Mouse (Mus musculus) T-cell, adult 66 days (primary cell): ENCODE data around the gene Nos1. TPM values are rescaled to one million over a fixed set of nuclear protein-coding genes. Genes with fewer than 3 reads are reported as not detected.

ENCODE experiments used
- total RNA-seq, 2 experiments: library from RNA; stranded (reverse); gene quantifications; 3 replicates in 1 of 2; 4 replicates in 1 of 2; pipeline ENCODE4 v1.2.4; 2023

Gene Nos1
- total RNA-seq = under 1 TPM in 1 of 2 experiments, not detected in 1; 0.30 TPM

DNA sequence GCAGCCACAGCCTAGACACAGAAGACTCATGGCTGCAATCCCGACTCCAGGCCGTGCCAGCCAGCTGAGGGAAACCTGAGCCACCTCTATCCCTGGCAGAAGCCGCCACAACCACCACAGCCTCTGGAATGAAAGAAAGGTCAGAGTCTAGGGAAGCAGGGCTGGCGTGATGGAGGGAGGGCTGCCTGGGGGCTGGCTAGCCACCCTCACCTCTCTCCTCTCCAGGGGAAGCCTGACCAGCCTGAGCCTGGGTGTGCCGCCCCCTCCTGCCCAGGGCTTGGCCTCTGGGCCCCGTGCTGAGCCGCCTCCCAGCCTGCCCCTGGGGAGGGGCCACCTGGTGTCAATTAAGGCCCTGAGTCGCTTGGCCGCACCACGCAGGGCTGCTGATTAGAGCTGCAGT is at the start of gene Nos1:
Gene Nos1, plus strand, starts transcription at position 352 of the 400 bp plus-strand sequence.

GRCm38 (mm10) chr5:117976657-117977500 is 196.0 kb downstream of the Nos1 start, which contains the start of gene Fbxo21:
Fbxo21 (plus strand) TSS chr5:117976730.

Other genes with a start within 250 kb of the Nos1 start
- gene Fbxo21, start 195.7 kb downstream of the Nos1 start, total RNA-seq = 10 to 100 TPM; 31.1 to 36.2 TPM
- gene Tesc, start 246.7 kb downstream of the Nos1 start, total RNA-seq = 10 to 100 TPM; 32.9 to 35.1 TPM